Mouse (Mus musculus): ENCODE measurements at regions not wholly inside any gene's neighbourhood (a gene's known extent, or its start where the extent isn't known, plus 50 kb on each side); places are given as distances from the start of the nearest gene placed in this dataset.

GRCm38 (mm10) chr8:36019895-36020294 lies 254.3 kb downstream of the Gm19410 start:
- ATAC-seq (ENCODE audit: insufficient read depth): no peak
- H3K36me3 ChIP-seq (ENCODE audit: insufficient read depth): no peaks in the 10 kb centered on the region
- no peak for DNase-seq
- H3K27ac ChIP-seq (ENCODE audit: low read depth): no peak overlapping the region
- no peaks in the 10 kb centered on the region for H3K9me3 ChIP-seq (ENCODE audit: low read depth, low read length)
- 0 out of 2 replicates have a peak, but pooled peaks cover 6% of the 10 kb centered on the region for H3K4me1 ChIP-seq (ENCODE audit: insufficient read depth)
- 86% methylated on average over 7 of the region's 7 CpGs for WGBS
- H3K27me3 ChIP-seq (ENCODE audit: insufficient read depth, low read length): no peaks in the 10 kb centered on the region
- no peak overlapping the region for H3K4me2 ChIP-seq
- no peak overlapping the region for H3K9ac ChIP-seq
- H3K4me3 ChIP-seq (ENCODE audit: low read depth, low read length): no peak overlapping the region
- TF ChIP-seq CTCF (IDR thresholded peaks at IDR 0.05; ENCODE audit: low read depth): no peak

GRCm38 (mm10) chr8:36027586-36027985 lies 262.0 kb downstream of the Gm19410 start:
- H3K27me3 ChIP-seq (ENCODE audit: insufficient read depth, low read length): no peaks in the 10 kb centered on the region
- ATAC-seq (ENCODE audit: insufficient read depth) (no peak), DNase-seq (no peak)
- H3K9ac ChIP-seq: no peak overlapping the region
- WGBS: 57% methylated on average over 11 of the region's 11 CpGs
- no peak overlapping the region for H3K4me3 ChIP-seq (ENCODE audit: low read depth, low read length)
- no peaks in the 10 kb centered on the region for H3K4me1 ChIP-seq (ENCODE audit: insufficient read depth)
- no peaks in the 10 kb centered on the region for H3K36me3 ChIP-seq (ENCODE audit: insufficient read depth)
- TF ChIP-seq CTCF (IDR thresholded peaks at IDR 0.05; ENCODE audit: low read depth): no peak
- H3K9me3 ChIP-seq (ENCODE audit: low read depth, low read length): no peaks in the 10 kb centered on the region
- no peak overlapping the region for H3K27ac ChIP-seq (ENCODE audit: low read depth)
- H3K4me2 ChIP-seq: no peak overlapping the region

- no peak for DNase-seq
- 82% methylated on average over 9 of the region's 9 CpGs for WGBS
- no peak for ATAC-seq (ENCODE audit: insufficient read depth)
- Histone ChIP-seq H3K4me2 (no peak overlapping the region), H3K4me1 (ENCODE audit: insufficient read depth) (no peaks in the 10 kb centered on the region), H3K36me3 (ENCODE audit: insufficient read depth) (no peaks in the 10 kb centered on the region), H3K9ac (no peak overlapping the region), H3K4me3 (ENCODE audit: low read depth, low read length) (no peak overlapping the region), H3K27me3 (ENCODE audit: insufficient read depth, low read length) (no peaks in the 10 kb centered on the region), H3K9me3 (ENCODE audit: low read depth, low read length) (no peaks in the 10 kb centered on the region), H3K27ac (ENCODE audit: low read depth) (no peak overlapping the region)
- no peak for TF ChIP-seq CTCF (IDR thresholded peaks at IDR 0.05; ENCODE audit: low read depth)
These were observed 262.7 kb downstream of the Gm19410 start for GRCm38 (mm10) chr8:36028121-36028955.

DNA sequence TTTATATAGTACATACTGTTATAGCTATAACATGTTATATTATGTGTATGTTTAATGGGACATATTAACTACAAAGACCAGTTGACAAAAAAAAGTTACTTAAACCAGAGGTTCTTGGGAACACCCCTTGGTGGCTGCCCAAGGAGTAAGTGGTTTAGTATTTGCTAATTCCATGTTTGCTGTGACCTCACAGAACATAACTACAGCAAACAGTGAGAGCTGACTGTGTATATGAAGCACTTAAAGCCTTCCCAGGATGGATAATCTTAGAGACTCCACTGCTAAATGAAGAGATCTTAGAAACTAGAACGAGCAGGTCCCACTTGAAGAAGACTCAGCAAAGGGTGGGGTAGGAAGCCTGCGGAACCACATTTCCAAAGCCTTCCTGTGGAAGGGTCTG lies 263.9 kb downstream of the Gm19410 start:
- DNase-seq: no peak
- WGBS: 74% methylated on average over 2 of the region's 2 CpGs

GRCm38 (mm10) chr8:36030237-36030636 lies 264.6 kb downstream of the Gm19410 start:
- no peak for TF ChIP-seq CTCF (IDR thresholded peaks at IDR 0.05; ENCODE audit: low read depth)
- Histone ChIP-seq H3K4me1 (ENCODE audit: insufficient read depth) (no peaks in the 10 kb centered on the region), H3K27me3 (ENCODE audit: insufficient read depth, low read length) (no peaks in the 10 kb centered on the region), H3K36me3 (ENCODE audit: insufficient read depth) (no peaks in the 10 kb centered on the region), H3K9me3 (ENCODE audit: low read depth, low read length) (no peaks in the 10 kb centered on the region), H3K27ac (ENCODE audit: low read depth) (no peak overlapping the region), H3K4me3 (ENCODE audit: low read depth, low read length) (no peak overlapping the region), H3K4me2 (no peak overlapping the region), H3K9ac (no peak overlapping the region)
- no peak for ATAC-seq (ENCODE audit: insufficient read depth)
- DNase-seq: no peak
- WGBS: 62% methylated on average over 3 of the region's 3 CpGs

More for the DNA sequence above, 263.9 kb downstream of the Gm19410 start:
- TF ChIP-seq CTCF (IDR thresholded peaks at IDR 0.05; ENCODE audit: low read depth): no peak
- Histone ChIP-seq H3K27ac (ENCODE audit: low read depth) (no peak overlapping the region), H3K36me3 (ENCODE audit: insufficient read depth) (no peaks in the 10 kb centered on the region), H3K27me3 (ENCODE audit: insufficient read depth, low read length) (no peaks in the 10 kb centered on the region), H3K4me1 (ENCODE audit: insufficient read depth) (no peaks in the 10 kb centered on the region), H3K9me3 (ENCODE audit: low read depth, low read length) (no peaks in the 10 kb centered on the region), H3K4me3 (ENCODE audit: low read depth, low read length) (no peak overlapping the region), H3K9ac (no peak overlapping the region), H3K4me2 (no peak overlapping the region)
- no peak for ATAC-seq (ENCODE audit: insufficient read depth)

DNA sequence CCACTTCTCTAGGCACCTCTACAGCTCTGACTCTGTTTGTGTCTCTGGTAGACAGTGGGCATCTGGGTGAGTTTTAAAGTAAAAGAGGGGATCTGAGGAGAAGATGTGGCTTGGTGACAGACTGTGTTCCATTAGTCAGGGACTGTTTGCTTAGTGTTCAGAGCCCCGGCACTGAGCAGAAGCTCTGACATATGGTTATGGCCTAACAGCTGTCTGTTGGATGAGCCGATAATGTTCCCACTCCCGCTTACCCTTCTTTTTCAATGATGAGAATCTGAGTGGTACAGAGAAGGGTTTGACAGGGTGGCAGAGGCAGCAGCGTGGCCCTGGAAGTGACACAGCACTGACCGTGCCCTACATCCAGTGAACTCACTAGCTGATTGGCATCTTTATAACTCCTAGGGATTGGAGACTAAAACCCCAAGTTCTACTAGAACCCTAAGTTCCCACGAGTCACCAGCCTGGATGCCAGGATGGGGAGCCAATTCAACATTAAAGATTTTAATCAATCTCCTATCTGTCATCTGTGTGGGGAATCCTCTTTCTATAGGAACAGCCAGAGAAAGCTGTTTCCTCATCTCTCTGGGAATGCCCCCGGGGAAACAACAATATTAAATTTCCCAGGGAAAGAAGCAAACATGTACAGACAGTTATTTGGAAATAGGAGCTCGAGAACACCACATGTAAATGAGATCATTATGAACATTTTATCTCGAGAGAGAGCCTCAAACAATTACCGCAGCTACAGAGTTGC lies 266.6 kb downstream of the Gm19410 start:
- no peak overlapping the region for H3K4me2 ChIP-seq
- DNase-seq (no peak), ATAC-seq (ENCODE audit: insufficient read depth) (no peak)
- no peak for TF ChIP-seq CTCF (IDR thresholded peaks at IDR 0.05; ENCODE audit: low read depth)
- no peak overlapping the region for H3K27ac ChIP-seq (ENCODE audit: low read depth)
- H3K4me3 ChIP-seq (ENCODE audit: low read depth, low read length): no peak overlapping the region
- WGBS: 73% methylated on average over 10 of the region's 10 CpGs
- H3K9ac ChIP-seq: no peak overlapping the region
- no peaks in the 10 kb centered on the region for H3K9me3 ChIP-seq (ENCODE audit: low read depth, low read length)
- no peaks in the 10 kb centered on the region for H3K36me3 ChIP-seq (ENCODE audit: insufficient read depth)
- no peaks in the 10 kb centered on the region for H3K4me1 ChIP-seq (ENCODE audit: insufficient read depth)
- no peaks in the 10 kb centered on the region for H3K27me3 ChIP-seq (ENCODE audit: insufficient read depth, low read length)

GRCm38 (mm10) chr8:36035339-36035738 lies 269.7 kb downstream of the Gm19410 start:
- Histone ChIP-seq H3K36me3 (ENCODE audit: insufficient read depth) (no peaks in the 10 kb centered on the region), H3K27me3 (ENCODE audit: insufficient read depth, low read length) (no peaks in the 10 kb centered on the region), H3K27ac (ENCODE audit: low read depth) (no peak overlapping the region), H3K9me3 (ENCODE audit: low read depth, low read length) (no peaks in the 10 kb centered on the region), H3K9ac (no peak overlapping the region), H3K4me2 (no peak overlapping the region), H3K4me3 (ENCODE audit: low read depth, low read length) (no peak overlapping the region), H3K4me1 (ENCODE audit: insufficient read depth) (no peaks in the 10 kb centered on the region)
- no peak for TF ChIP-seq CTCF (IDR thresholded peaks at IDR 0.05; ENCODE audit: low read depth)
- no peak for DNase-seq
- ATAC-seq (ENCODE audit: insufficient read depth): no peak
- 86% methylated on average over 7 of the region's 7 CpGs for WGBS

Data from lung, embryonic 14.5 days (tissue).